Mouse (Mus musculus) erythroblast, embryonic 14.5 days (primary cell): ENCODE measurements around the gene Cenpu. TPM values are rescaled to one million over a fixed set of nuclear protein-coding genes. Genes with fewer than 3 reads are reported as not detected.

Source experiments
- H3K27me3 ChIP-seq: 2 replicates; pipeline ENCODE4 v1.6.1; 2012; ENCODE audit warnings: inconsistent platforms; ENCODE audit not compliant: control insufficient read depth
- H3K36me3 ChIP-seq: 2 replicates; pipeline ENCODE4 v1.6.1; 2012; ENCODE audit warnings: mild to moderate bottlenecking, inconsistent platforms; ENCODE audit not compliant: control insufficient read depth
- H3K4me1 ChIP-seq: 2 replicates; pipeline ENCODE4 v1.6.1; 2012; ENCODE audit warnings: inconsistent platforms; ENCODE audit not compliant: control insufficient read depth
- H3K4me3 ChIP-seq: replicated peaks from 2 replicates; pipeline ENCODE3; 2012; ENCODE audit warnings: moderate library complexity, mild to moderate bottlenecking, inconsistent platforms
- H3K9me3 ChIP-seq: 2 replicates; pipeline ENCODE4 v1.6.1; 2012; ENCODE audit warnings: low read length, inconsistent platforms, mixed read lengths; ENCODE audit not compliant: control insufficient read depth
- GATA1 ChIP-seq: IDR thresholded peaks from 2 replicates; pipeline ENCODE4 v1.6.1; 2012; ENCODE audit warnings: low read length, inconsistent platforms, mixed read lengths
- TAL1 ChIP-seq: IDR thresholded peaks from 3 replicates; pipeline ENCODE4 v1.6.1; 2012; ENCODE audit warnings: low read length, inconsistent platforms, mixed read lengths
- polyA plus RNA-seq: library from polyadenylated mRNA; stranded (reverse); fragments of >175 nt; gene quantifications from 2 replicates; pipeline ENCODE4 v1.2.3, GENCODE M21; 2012

Cenpu gene
- polyA plus RNA-seq, 1 experiment: 2.4 TPM

- no peaks in the 10 kb centered on the region; the same call in 1 of the 2 replicates for H3K36me3 ChIP-seq
- no peaks in the 10 kb centered on the region for H3K27me3 ChIP-seq
- no peak overlapping the region for H3K4me3 ChIP-seq
- no peak for TF ChIP-seq TAL1
- TF ChIP-seq GATA1: no peak
- no peaks in the 10 kb centered on the region for H3K9me3 ChIP-seq
- H3K4me1 ChIP-seq: peaks cover 96% of the 10 kb centered on the region
These were observed 6.0 kb upstream of the Cenpu start for GRCm38 (mm10) chr8:46545854-46546253.

- TF ChIP-seq GATA1: peak; percentile 76
- TF ChIP-seq TAL1: peak; percentile 98
- H3K4me1 ChIP-seq: peaks cover 94% of the 10 kb centered on the region
- no peaks in the 10 kb centered on the region for H3K9me3 ChIP-seq
- peak overlapping the region; percentile 58 for H3K4me3 ChIP-seq
- no peaks in the 10 kb centered on the region; the same call in 1 of the 2 replicates for H3K36me3 ChIP-seq
- no peaks in the 10 kb centered on the region for H3K27me3 ChIP-seq
These were observed 5.2 kb upstream of the Cenpu start for GRCm38 (mm10) chr8:46546431-46547176.

- Histone ChIP-seq H3K4me1 (peaks cover 88% of the 10 kb centered on the region), H3K9me3 (no peaks in the 10 kb centered on the region), H3K36me3 (no peaks in the 10 kb centered on the region; the same call in 1 of the 2 replicates), H3K27me3 (no peaks in the 10 kb centered on the region), H3K4me3 (peak overlapping the region; percentile 58)
- no peak for TF ChIP-seq GATA1
- TF ChIP-seq TAL1: no peak
These were observed 4.6 kb upstream of the Cenpu start for GRCm38 (mm10) chr8:46547245-46547644.

GRCm38 (mm10) chr8:46550058-46550457 is 1.8 kb upstream of the Cenpu start:
- Histone ChIP-seq H3K36me3 (peaks cover 14% of the 10 kb centered on the region), H3K9me3 (no peaks in the 10 kb centered on the region), H3K4me3 (no peak overlapping the region), H3K27me3 (no peaks in the 10 kb centered on the region), H3K4me1 (peaks cover 82% of the 10 kb centered on the region)
- no peak for TF ChIP-seq TAL1
- TF ChIP-seq GATA1: no peak

GRCm38 (mm10) chr8:46551029-46551428 is 799 bp upstream of the Cenpu start:
- Histone ChIP-seq H3K4me3 (peak overlapping the region; percentile 85), H3K36me3 (peaks cover 24% of the 10 kb centered on the region), H3K27me3 (no peaks in the 10 kb centered on the region), H3K9me3 (no peaks in the 10 kb centered on the region), H3K4me1 (peaks cover 72% of the 10 kb centered on the region)
- TF ChIP-seq TAL1: no peak
- TF ChIP-seq GATA1: peak; percentile 62

DNA sequence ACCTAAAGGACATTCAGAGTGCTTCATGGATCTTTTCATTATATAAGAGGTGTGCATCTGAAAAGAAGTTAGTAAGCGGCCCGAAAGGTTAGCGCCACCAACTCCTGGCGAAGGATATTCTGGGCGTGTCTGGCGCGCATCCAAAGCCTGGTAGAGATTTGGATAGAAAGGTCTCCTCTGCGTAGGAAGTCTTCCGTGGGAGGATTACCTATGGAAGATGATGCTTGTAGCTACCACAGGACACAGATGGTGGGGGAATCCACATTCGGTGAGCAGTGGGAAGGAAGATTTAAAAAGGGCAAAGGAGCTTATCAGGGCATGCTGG is 575 bp downstream of the Cenpu start:
- Histone ChIP-seq H3K27me3 (no peaks in the 10 kb centered on the region), H3K4me1 (peaks cover 58% of the 10 kb centered on the region), H3K4me3 (peak overlapping the region; percentile 85), H3K9me3 (no peaks in the 10 kb centered on the region), H3K36me3 (peaks cover 38% of the 10 kb centered on the region)
- TF ChIP-seq TAL1 (no peak), GATA1 (no peak)

- H3K36me3 ChIP-seq: peaks cover 99% of the 10 kb centered on the region
- H3K9me3 ChIP-seq: no peaks in the 10 kb centered on the region
- H3K4me3 ChIP-seq: no peak overlapping the region
- peaks cover 6% of the 10 kb centered on the region for H3K4me1 ChIP-seq
- TF ChIP-seq TAL1 (no peak), GATA1 (no peak)
- H3K27me3 ChIP-seq: no peaks in the 10 kb centered on the region
These were observed 7.6 kb downstream of the Cenpu start for GRCm38 (mm10) chr8:46559428-46559827.

- H3K36me3 ChIP-seq: peaks cover 100% of the 10 kb centered on the region
- no peaks in the 10 kb centered on the region for H3K27me3 ChIP-seq
- peaks cover 3% of the 10 kb centered on the region; the same call in 1 of the 2 replicates for H3K4me1 ChIP-seq
- TF ChIP-seq GATA1: no peak
- TF ChIP-seq TAL1: no peak
- no peak overlapping the region for H3K4me3 ChIP-seq
- H3K9me3 ChIP-seq: no peaks in the 10 kb centered on the region
These were observed 10.5 kb downstream of the Cenpu start for GRCm38 (mm10) chr8:46562333-46562732.

- H3K27me3 ChIP-seq: no peaks in the 10 kb centered on the region
- no peaks in the 10 kb centered on the region for H3K9me3 ChIP-seq
- TF ChIP-seq GATA1 (no peak), TAL1 (no peak)
- peaks cover 97% of the 10 kb centered on the region for H3K36me3 ChIP-seq
- H3K4me3 ChIP-seq: no peak overlapping the region
- no peaks in the 10 kb centered on the region for H3K4me1 ChIP-seq
These were observed 15.2 kb downstream of the Cenpu start for GRCm38 (mm10) chr8:46566914-46567529.
